Mouse (Mus musculus) urinary bladder, adult 2 months (tissue): ENCODE measurements around the gene Hist1h4h. TPM values are rescaled to one million over a fixed set of nuclear protein-coding genes. Genes with fewer than 3 reads are reported as not detected.

Experiments
- DNase-seq: peaks from one replicate; pipeline ENCODE4 v3.0.0; 2022; ENCODE audit warnings: low spot score
- polyA plus RNA-seq: library from polyadenylated mRNA; depleted of rRNA; stranded (reverse); fragments of >200 nt; gene quantifications from 2 replicates; pipeline ENCODE4 v1.2.3, GENCODE M21; 2012; rRNA removed

Hist1h4h gene
- polyA plus RNA-seq, result 27.8 and 30.5 TPM in 2 replicates

GRCm38 (mm10) chr13:23530901-23531875 lies at the start of gene Hist1h4h:
Hist1h4h (plus strand) TSS chr13:23531050.
- peak; percentile 86 for DNase-seq

GRCm38 (mm10) chr13:23483153-23483552 lies 47.7 kb upstream of the Hist1h4h start:
- no peak for DNase-seq

- DNase-seq, result no peak
Measured at GRCm38 (mm10) chr13:23485271-23485670, 45.6 kb upstream of the Hist1h4h start.

- no peak for DNase-seq
Measured at GRCm38 (mm10) chr13:23488400-23489322, 42.2 kb upstream of the Hist1h4h start, which contains the start of gene Btn2a2. Btn2a2 (minus strand) TSS chr13:23488857.

- no peak for DNase-seq
Measured at GRCm38 (mm10) chr13:23490863-23491262, 40.0 kb upstream of the Hist1h4h start.

GRCm38 (mm10) chr13:23491263-23491662 lies 39.6 kb upstream of the Hist1h4h start:
- DNase-seq, result no peak

- no peak for DNase-seq
Measured at GRCm38 (mm10) chr13:23491990-23492389, 38.9 kb upstream of the Hist1h4h start.

- no peak for DNase-seq
Measured at GRCm38 (mm10) chr13:23495526-23495925, 35.3 kb upstream of the Hist1h4h start.

- no peak for DNase-seq
Measured at GRCm38 (mm10) chr13:23497656-23498321, 33.1 kb upstream of the Hist1h4h start.

- no peak for DNase-seq
Measured at GRCm38 (mm10) chr13:23498653-23499052, 32.2 kb upstream of the Hist1h4h start.

GRCm38 (mm10) chr13:23499943-23500342 lies 30.9 kb upstream of the Hist1h4h start:
- DNase-seq, result no peak

GRCm38 (mm10) chr13:23500424-23501200 lies 30.2 kb upstream of the Hist1h4h start:
- DNase-seq, result no peak

- DNase-seq, result no peak
Measured at GRCm38 (mm10) chr13:23501511-23501910, 29.3 kb upstream of the Hist1h4h start.

- DNase-seq, result no peak
Measured at GRCm38 (mm10) chr13:23502031-23502567, 28.8 kb upstream of the Hist1h4h start.

- DNase-seq, result no peak
Measured at GRCm38 (mm10) chr13:23502916-23503315, 27.9 kb upstream of the Hist1h4h start.

GRCm38 (mm10) chr13:23503797-23504196 lies 27.1 kb upstream of the Hist1h4h start:
- DNase-seq, result no peak

GRCm38 (mm10) chr13:23505662-23506345 lies 25.0 kb upstream of the Hist1h4h start:
- no peak for DNase-seq

GRCm38 (mm10) chr13:23506351-23506750 lies 24.5 kb upstream of the Hist1h4h start:
- DNase-seq, result no peak

- no peak for DNase-seq
Measured at GRCm38 (mm10) chr13:23506819-23507515, 23.9 kb upstream of the Hist1h4h start.
